Mouse (Mus musculus) neural tube, embryonic 11.5 days (tissue): ENCODE measurements at regions not wholly inside any gene's neighbourhood (a gene's known extent, or its start where the extent isn't known, plus 50 kb on each side); places are given as distances from the start of the nearest gene placed in this dataset.
A peak's percentile ranks its signal among the peaks of the same experiment; 100 is the strongest.

Experiments
- ATAC-seq: fragments of 200-750 bp; cut with Nextera tagmentation; 2 replicates; pipeline ENCODE4 v1.8.0; 2017; ENCODE audit warnings: moderate number of reproducible peaks, mild to moderate bottlenecking, moderate TSS enrichment, moderate library complexity; ENCODE audit not compliant: insufficient read depth, low FRiP score, low TSS enrichment
- DNase-seq: peaks from one replicate; pipeline ENCODE4 v3.0.0-alpha.2; 2015; ENCODE audit warnings: low spot score
- H3K27ac ChIP-seq: fragments of 300-500 bp; sonication (generic); 2 replicates; pipeline ENCODE4 v1.5.1; 2014; ENCODE audit warnings: low read depth, mild to moderate bottlenecking, low read length
- H3K27me3 ChIP-seq: fragments of 300-500 bp; sonication (generic); 2 replicates; pipeline ENCODE4 v1.6.1; 2014; ENCODE audit warnings: mild to moderate bottlenecking, low read length, mixed read lengths; ENCODE audit not compliant: control insufficient read depth, insufficient read depth
- H3K36me3 ChIP-seq: fragments of 300-500 bp; sonication (generic); 2 replicates; pipeline ENCODE4 v1.6.1; 2014; ENCODE audit warnings: mild to moderate bottlenecking, low read length, moderate library complexity, mixed read lengths; ENCODE audit not compliant: control insufficient read depth, insufficient read depth
- H3K4me1 ChIP-seq: fragments of 300-500 bp; sonication (generic); 2 replicates; pipeline ENCODE4 v1.6.1; 2014; ENCODE audit warnings: low read length, mixed read lengths; ENCODE audit not compliant: control insufficient read depth, insufficient read depth
- H3K4me2 ChIP-seq: fragments of 300-500 bp; sonication (generic); 2 replicates; pipeline ENCODE4 v1.6.1; 2014; ENCODE audit warnings: low read depth, mild to moderate bottlenecking, moderate library complexity
- H3K4me3 ChIP-seq: fragments of 300-500 bp; sonication (generic); 2 replicates; pipeline ENCODE4 v1.5.1; 2014; ENCODE audit warnings: low read depth, low read length
- H3K9ac ChIP-seq: fragments of 300-500 bp; sonication (generic); 2 replicates; pipeline ENCODE4 v1.6.1; 2014; ENCODE audit warnings: mild to moderate bottlenecking, low read length
- H3K9me3 ChIP-seq: fragments of 300-500 bp; sonication (generic); 2 replicates; pipeline ENCODE4 v1.6.1; 2016; ENCODE audit warnings: low read length; ENCODE audit not compliant: control insufficient read depth
- WGBS: fragments of 180-500 bp; shearing (Covaris S2); extraction: QIAGEN DNeasy Blood & Tissue Kit; methylation state at CpG from one replicate; pipeline ENCODE4 v1.1.7; 2014; 5-methylcytosine and 5-hydroxymethylcytosine counted together

DNA sequence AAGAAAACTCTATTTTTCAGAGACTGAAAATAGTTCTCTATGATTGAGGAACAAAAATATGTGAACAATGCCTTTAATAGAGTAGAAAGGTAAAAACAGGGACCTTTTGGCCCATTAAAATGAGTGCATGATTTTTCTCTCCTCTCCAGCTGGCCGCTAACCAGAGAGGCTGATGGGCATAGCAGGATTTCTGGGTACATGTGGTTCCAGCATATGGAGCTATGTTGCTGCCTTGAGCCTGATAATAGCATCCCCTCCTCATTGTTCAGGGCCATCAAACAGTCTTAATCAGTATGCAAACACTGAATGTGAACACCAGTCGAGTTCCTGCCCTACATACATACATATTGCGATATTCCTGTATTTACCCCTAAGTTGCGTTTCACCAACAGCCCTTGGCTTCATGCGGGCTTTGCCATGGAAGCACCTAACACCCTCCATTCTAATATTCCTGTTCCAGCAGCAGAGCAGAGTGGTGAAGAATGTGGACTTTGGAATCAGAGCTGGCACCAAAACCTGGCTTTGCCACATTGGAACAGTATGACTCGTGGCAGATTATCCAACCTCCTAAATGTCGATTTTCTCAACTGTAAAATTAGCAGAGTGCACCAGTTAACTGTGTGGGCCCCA, 127.9 kb upstream of the Bdnf start:
- Histone ChIP-seq H3K27ac (no peak overlapping the region), H3K4me3 (no peak overlapping the region), H3K9me3 (no peaks in the 10 kb centered on the region), H3K27me3 (no peaks in the 10 kb centered on the region), H3K36me3 (no peaks in the 10 kb centered on the region), H3K4me1 (no peaks in the 10 kb centered on the region), H3K9ac (no peak overlapping the region), H3K4me2 (no peak overlapping the region)
- WGBS: 88% methylated on average over 7 of the region's 7 CpGs
- DNase-seq (no peak), ATAC-seq (no peak)

DNA sequence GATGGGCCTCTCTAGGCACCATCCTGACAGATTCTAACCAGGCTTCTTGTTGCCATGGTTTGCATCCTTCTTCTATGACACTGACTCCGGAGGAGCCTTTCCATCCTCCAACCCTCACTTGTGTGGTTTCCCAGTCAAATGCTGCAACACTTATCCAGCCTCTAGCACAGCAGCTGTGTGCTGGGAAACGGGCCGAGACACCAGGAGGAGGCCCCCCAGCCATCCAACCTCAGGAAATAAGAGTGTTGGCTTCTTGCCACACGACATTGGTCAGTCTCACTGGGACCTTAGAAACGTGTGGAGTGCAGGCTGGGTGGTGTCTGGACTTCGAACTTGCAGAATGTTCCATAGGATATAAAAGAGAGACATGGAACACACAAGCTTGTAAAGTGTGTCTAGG, 119.9 kb upstream of the Bdnf start:
- H3K9ac ChIP-seq: no peak overlapping the region
- H3K27ac ChIP-seq: no peak overlapping the region
- no peaks in the 10 kb centered on the region for H3K9me3 ChIP-seq
- no peak overlapping the region for H3K4me2 ChIP-seq
- no peaks in the 10 kb centered on the region for H3K36me3 ChIP-seq
- ATAC-seq (no peak), DNase-seq (no peak)
- 85% methylated on average over 6 of the region's 6 CpGs for WGBS
- no peak overlapping the region for H3K4me3 ChIP-seq
- no peaks in the 10 kb centered on the region for H3K4me1 ChIP-seq
- no peaks in the 10 kb centered on the region for H3K27me3 ChIP-seq

DNA sequence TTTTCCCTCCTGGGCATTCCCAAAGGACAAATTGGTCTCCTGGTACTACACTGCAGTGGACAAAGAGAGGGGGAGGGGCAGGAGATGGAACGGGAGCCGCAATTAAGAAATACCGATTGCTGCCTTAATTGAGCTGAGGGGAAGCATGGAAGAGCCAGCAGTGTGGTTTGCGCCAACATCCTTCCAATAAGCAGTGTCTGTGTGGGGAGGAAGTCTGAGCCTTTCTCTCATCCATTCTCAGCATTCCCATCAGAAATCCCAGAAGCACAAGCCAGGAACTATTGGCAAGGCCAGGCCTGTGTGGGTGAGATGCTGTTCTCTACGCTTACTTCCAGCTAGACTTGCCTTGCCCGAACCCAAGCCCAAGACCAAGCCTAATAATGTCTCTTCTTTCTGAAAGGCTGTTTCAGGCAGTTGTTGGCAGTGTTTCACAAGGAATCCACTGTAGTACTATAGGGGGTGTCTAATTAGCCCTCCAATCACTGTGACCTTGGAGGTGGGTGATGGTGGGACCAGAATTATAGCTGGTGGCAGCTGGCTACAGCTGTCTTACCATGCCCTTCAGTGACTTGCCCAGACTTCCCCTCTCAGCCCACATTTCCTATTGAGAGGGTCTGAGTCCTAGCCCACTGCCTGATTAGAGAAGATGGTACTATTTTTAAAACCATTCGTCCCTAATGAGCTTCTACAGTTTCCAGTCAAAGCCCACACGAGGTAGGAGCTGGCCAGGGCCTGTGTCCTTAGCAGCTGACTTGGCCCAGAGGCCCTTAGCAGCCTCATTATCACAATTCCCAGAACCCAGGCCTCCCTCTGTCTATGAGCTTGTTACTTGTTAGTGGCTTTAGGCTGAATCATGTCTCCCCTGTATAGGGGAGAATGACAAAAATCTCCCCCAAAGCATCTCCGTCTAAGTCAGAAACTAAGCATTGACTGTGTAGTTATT, 115.1 kb upstream of the Bdnf start:
- no peaks in the 10 kb centered on the region for H3K9me3 ChIP-seq
- H3K4me3 ChIP-seq: no peak overlapping the region
- WGBS: 60% methylated on average over 9 of the region's 9 CpGs
- no peaks in the 10 kb centered on the region for H3K4me1 ChIP-seq
- DNase-seq: no peak
- no peak overlapping the region for H3K27ac ChIP-seq
- H3K4me2 ChIP-seq: no peak overlapping the region
- H3K9ac ChIP-seq: no peak overlapping the region
- ATAC-seq: no peak
- no peaks in the 10 kb centered on the region for H3K27me3 ChIP-seq
- no peaks in the 10 kb centered on the region for H3K36me3 ChIP-seq

DNA sequence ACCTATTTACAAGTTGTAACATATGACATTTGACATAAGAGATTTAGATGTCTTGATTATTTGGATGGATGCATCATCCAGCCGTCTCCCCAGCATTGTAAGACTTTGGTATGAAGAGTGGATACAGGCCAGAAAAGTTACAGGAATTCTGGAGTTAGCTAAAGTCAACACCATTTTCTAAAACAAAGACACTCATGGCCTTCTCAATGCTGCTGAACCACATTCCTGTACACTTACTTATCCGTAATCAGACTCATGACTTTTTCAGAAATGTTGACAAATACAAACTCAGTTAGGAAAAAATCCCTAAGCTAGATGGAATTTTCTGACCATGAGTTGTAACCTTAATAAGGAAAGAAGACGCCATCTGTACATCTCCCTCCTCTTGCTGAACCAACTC, 111.5 kb upstream of the Bdnf start:
- no peak for DNase-seq
- H3K4me2 ChIP-seq: no peak overlapping the region
- no peaks in the 10 kb centered on the region for H3K4me1 ChIP-seq
- no peak overlapping the region for H3K4me3 ChIP-seq
- no peaks in the 10 kb centered on the region for H3K9me3 ChIP-seq
- no peaks in the 10 kb centered on the region for H3K36me3 ChIP-seq
- H3K27me3 ChIP-seq: no peaks in the 10 kb centered on the region
- ATAC-seq: no peak
- WGBS: 92% methylated on average over 3 of the region's 3 CpGs
- no peak overlapping the region for H3K27ac ChIP-seq
- H3K9ac ChIP-seq: no peak overlapping the region

DNA sequence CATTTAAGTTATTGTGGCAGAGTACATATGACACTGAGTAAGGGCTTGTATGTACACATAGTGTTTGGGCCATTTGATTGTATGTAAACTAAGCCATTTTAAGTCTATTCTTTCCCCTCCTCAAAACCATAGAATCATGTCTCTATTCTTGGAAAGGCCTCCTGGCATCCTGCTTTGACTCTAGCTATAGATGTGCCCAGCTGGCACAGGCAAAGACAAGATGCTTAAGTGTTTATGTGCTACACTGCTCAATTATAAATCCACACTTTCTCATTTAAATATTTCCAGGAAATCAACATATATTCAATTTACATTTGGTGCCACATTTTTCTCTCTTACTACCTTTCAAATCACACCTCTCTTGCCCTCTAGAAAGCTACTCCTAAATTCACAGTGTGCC, 97.6 kb upstream of the Bdnf start:
- H3K4me1 ChIP-seq: no peaks in the 10 kb centered on the region
- no peaks in the 10 kb centered on the region for H3K9me3 ChIP-seq
- H3K27ac ChIP-seq: no peak overlapping the region
- no peaks in the 10 kb centered on the region for H3K27me3 ChIP-seq
- ATAC-seq (no peak), DNase-seq (no peak)
- H3K36me3 ChIP-seq: no peaks in the 10 kb centered on the region
- H3K4me2 ChIP-seq: no peak overlapping the region
- H3K4me3 ChIP-seq: no peak overlapping the region
- no peak overlapping the region for H3K9ac ChIP-seq

DNA sequence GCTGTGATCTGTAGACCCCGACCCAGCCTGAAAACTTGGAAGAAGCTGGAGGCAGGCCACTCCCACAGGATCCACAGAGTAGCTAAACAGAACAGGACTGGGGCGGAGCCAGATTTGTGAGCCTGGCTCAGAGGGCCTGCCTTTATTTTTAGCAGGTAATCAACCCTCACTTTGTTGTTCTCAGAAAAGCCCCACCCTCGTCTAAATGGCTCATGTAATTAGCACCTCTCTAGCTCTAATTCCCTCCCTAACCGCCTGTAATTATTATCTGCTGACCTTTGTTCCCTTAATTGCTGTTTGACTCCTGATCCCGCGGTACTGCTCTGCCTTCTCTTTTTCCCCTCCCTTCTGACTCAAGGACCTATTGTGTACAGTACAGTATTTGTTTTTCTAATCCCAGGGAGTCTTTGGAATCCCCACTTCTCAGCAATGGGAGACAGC, 95.6 kb upstream of the Bdnf start:
- Histone ChIP-seq H3K27ac (no peak overlapping the region), H3K36me3 (no peaks in the 10 kb centered on the region), H3K4me2 (no peak overlapping the region), H3K4me1 (no peaks in the 10 kb centered on the region), H3K27me3 (no peaks in the 10 kb centered on the region), H3K9me3 (no peaks in the 10 kb centered on the region), H3K9ac (no peak overlapping the region), H3K4me3 (no peak overlapping the region)
- DNase-seq (peak; percentile 19), ATAC-seq (peak; percentile 45; the same call in 1 of the 2 replicates)
- WGBS: 6% methylated on average over 6 of the region's 6 CpGs

DNA sequence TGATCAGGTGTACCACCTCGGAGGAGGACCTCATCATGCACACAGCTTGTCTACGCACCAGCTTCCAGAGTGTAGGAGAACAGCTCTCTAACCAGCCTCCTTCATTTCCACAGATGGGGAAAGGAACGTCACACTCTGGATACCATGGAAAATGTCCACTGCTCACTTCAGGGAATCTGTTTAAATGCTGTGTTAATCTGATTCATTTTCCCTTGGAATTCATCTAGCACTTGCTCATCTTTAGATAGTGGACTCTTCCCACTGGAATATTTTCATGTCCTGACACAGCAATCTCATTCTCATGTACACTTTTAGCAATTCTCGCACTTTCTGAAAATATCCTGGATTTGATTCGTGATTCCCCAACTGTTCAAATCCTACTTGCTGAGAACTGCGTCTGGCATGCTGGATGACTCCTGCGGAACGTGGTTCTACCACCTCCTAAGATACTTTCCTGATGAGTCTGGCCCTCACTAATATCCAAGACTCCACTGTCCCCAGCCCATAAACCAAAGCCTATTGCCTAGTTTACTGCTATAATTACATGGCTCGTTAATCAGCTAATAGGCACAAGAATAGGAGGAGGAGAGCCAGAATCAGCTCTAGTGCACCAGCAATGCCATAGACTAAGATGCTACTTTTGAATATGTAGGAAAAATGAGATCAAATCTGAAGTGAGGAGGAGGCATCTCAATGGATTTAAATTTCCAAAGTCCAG, 56.0 kb upstream of the Bdnf start:
- 71% methylated on average over 9 of the region's 9 CpGs for whole genome bisulfite sequencing
- no peaks in the 10 kb centered on the region for H3K36me3 ChIP-seq
- ATAC-seq (no peak), DNase-seq (no peak)
- H3K27ac ChIP-seq: no peak overlapping the region
- no peak overlapping the region for H3K4me3 ChIP-seq
- H3K9me3 ChIP-seq: no peaks in the 10 kb centered on the region
- H3K4me1 ChIP-seq: no peaks in the 10 kb centered on the region
- no peaks in the 10 kb centered on the region for H3K27me3 ChIP-seq
- no peak overlapping the region for H3K9ac ChIP-seq
- H3K4me2 ChIP-seq: no peak overlapping the region

DNA sequence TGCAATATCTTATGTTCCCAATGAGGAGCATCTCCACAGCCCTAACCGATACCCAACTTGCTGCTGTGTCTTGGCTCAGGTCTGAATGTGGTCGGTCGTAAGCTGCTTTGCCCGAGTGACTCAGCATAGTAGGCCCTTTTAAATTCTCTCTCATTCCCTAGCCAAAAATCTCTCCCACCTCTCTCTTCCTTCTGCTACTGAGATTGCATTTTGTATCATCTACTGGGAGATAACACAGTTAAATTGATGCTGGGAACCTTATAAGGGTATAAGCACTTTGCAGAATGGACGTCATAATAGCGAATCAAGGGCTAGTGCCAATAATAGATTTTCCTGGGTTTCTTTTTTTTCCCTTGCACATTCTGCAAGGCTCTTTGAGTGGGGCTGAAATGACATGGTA, 54.8 kb upstream of the Bdnf start:
- no peak for DNase-seq
- Histone ChIP-seq H3K36me3 (no peaks in the 10 kb centered on the region), H3K4me3 (no peak overlapping the region), H3K4me2 (no peak overlapping the region), H3K27ac (no peak overlapping the region), H3K9me3 (no peaks in the 10 kb centered on the region), H3K9ac (no peak overlapping the region), H3K27me3 (no peaks in the 10 kb centered on the region), H3K4me1 (no peaks in the 10 kb centered on the region)
- WGBS: 93% methylated on average over 6 of the region's 6 CpGs
- ATAC-seq: no peak
